25 mouse cellular contexts compared by ENCODE assay signal in the genomic region with DNA sequence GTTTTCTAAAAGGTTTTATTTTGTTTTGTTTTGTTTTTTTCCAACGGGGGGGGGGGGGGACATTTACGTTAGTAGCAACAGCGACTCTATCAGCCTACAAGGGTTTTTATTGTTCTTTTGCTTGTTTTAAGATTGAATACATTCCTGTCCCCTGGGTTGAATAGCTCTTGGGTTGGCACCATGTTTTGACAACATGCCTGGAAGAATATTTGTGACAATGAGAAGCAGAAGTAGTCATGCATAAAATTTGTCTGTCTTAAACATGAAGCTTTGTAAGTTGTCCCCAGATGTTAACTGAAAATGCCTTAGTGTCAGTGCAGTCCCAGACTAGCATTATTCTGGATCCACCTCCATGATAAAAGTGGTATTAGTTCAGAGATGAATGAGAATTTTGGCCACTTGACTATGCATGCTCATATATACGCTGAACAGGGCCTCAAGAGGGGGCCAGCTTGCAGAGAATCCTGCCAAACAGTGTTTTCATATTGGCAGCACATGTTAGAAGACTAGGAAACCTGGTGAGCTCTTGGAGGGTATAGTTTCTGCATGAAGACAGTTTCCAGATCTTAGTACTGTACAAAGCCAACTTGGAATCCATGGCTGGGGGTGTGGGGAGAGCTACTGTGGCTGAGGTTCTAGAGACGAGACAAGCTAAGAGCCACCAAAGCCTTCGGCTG. TPM values are rescaled to one million over a fixed set of nuclear protein-coding genes. Genes with fewer than 3 reads are reported as not detected.
A peak's percentile ranks its signal among the peaks of the same experiment; 100 is the strongest.
DNase-seq lines count a peak whose midpoint lies in the region; ATAC-seq and TF ChIP-seq lines count a peak whose summit lies in the region.
"Had no signal": no experiment of that assay in that cellular context is flagged by ENCODE, and none has a peak within 500 bp of the region (broad histone marks: within the 10 kb centered on the region; RNA-seq: fewer than 3 reads in every experiment).

No protein-coding gene starts in this region.

- no peaks in the 10 kb centered on the region for H3K27me3 ChIP-seq in embryonic facial prominence, embryonic 14.5 days (replicated peaks; ENCODE audit: control insufficient read depth, insufficient read depth, low read length)
- no peaks in the 10 kb centered on the region for H3K27me3 ChIP-seq in embryonic facial prominence, embryonic 10.5 days (replicated peaks; ENCODE audit: low read depth, poor library complexity, severe bottlenecking)
- H3K27me3 ChIP-seq in hindbrain, postnatal 0 days (ENCODE audit: insufficient read depth, low read length), result no peaks in the 10 kb centered on the region
- H3K27me3 ChIP-seq in hindbrain, embryonic 13.5 days, result no peaks in the 10 kb centered on the region
- H3K27me3 ChIP-seq in midbrain, embryonic 13.5 days, result no peaks in the 10 kb centered on the region
- H3K27me3 ChIP-seq in midbrain, embryonic 15.5 days (replicated peaks), result no peaks in the 10 kb centered on the region
- H3K27me3 ChIP-seq in liver, embryonic 11.5 days (replicated peaks; ENCODE audit: control insufficient read depth, insufficient read depth, low read length), result no peaks in the 10 kb centered on the region
- H3K27me3 ChIP-seq: hindbrain, embryonic 15.5 days; limb, embryonic 12.5 days; liver, embryonic 13.5 days; neural tube, embryonic 13.5 days had no signal

- no peaks in the 10 kb centered on the region for H3K9me3 ChIP-seq in embryonic facial prominence, embryonic 14.5 days (ENCODE audit: control insufficient read depth, low read length)
- H3K9me3 ChIP-seq in embryonic facial prominence, embryonic 10.5 days, result no peaks in the 10 kb centered on the region
- H3K9me3 ChIP-seq in hindbrain, postnatal 0 days (ENCODE audit: low read length), result no peaks in the 10 kb centered on the region
- no peaks in the 10 kb centered on the region for H3K9me3 ChIP-seq in hindbrain, embryonic 13.5 days
- no peaks in the 10 kb centered on the region for H3K9me3 ChIP-seq in midbrain, embryonic 13.5 days
- H3K9me3 ChIP-seq in midbrain, embryonic 15.5 days, result no peaks in the 10 kb centered on the region
- H3K9me3 ChIP-seq in liver, embryonic 11.5 days (ENCODE audit: control insufficient read depth, low read length), result no peaks in the 10 kb centered on the region
- H3K9me3 ChIP-seq: hindbrain, embryonic 15.5 days; limb, embryonic 12.5 days; liver, embryonic 13.5 days; neural tube, embryonic 13.5 days had no signal

- WGBS in embryonic facial prominence, embryonic 14.5 days, result 54% methylated on average over 6 of the region's 6 CpGs
- WGBS in embryonic facial prominence, embryonic 10.5 days, result 89% methylated on average over 6 of the region's 6 CpGs
- WGBS in hindbrain, postnatal 0 days, result 58% methylated on average over 6 of the region's 6 CpGs
- WGBS in hindbrain, embryonic 13.5 days, result 77% methylated on average over 6 of the region's 6 CpGs
- WGBS in midbrain, embryonic 13.5 days, result 81% methylated on average over 6 of the region's 6 CpGs
- 83% methylated on average over 6 of the region's 6 CpGs for WGBS in midbrain, embryonic 15.5 days
- WGBS in liver, embryonic 11.5 days, result 80% methylated on average over 6 of the region's 6 CpGs

- H3K4me3 ChIP-seq in embryonic facial prominence, embryonic 14.5 days (ENCODE audit: low read depth, low read length), result no peak overlapping the region
- no peak overlapping the region for H3K4me3 ChIP-seq in embryonic facial prominence, embryonic 10.5 days
- H3K4me3 ChIP-seq in hindbrain, postnatal 0 days (ENCODE audit: low read length), result no peak overlapping the region
- H3K4me3 ChIP-seq in hindbrain, embryonic 13.5 days, result no peak overlapping the region
- H3K4me3 ChIP-seq in midbrain, embryonic 13.5 days (replicated peaks), result no peak overlapping the region
- H3K4me3 ChIP-seq in midbrain, embryonic 15.5 days, result no peak overlapping the region
- no peak overlapping the region for H3K4me3 ChIP-seq in liver, embryonic 11.5 days (ENCODE audit: low read depth, low read length)
- H3K4me3 ChIP-seq: erythroblast, embryonic 14.5 days; gastrocnemius, adult 2 months; hindbrain, embryonic 15.5 days; limb, embryonic 12.5 days; liver, embryonic 13.5 days; myocyte; neural tube, embryonic 13.5 days had no signal

- peak; percentile 59 for DNase-seq in embryonic facial prominence, embryonic 14.5 days (ENCODE audit: low spot score)
- no peak for DNase-seq in embryonic facial prominence, embryonic 10.5 days (ENCODE audit: low spot score)
- DNase-seq in hindbrain, postnatal 0 days (ENCODE audit: low spot score), result peak; percentile 20
- DNase-seq in liver, embryonic 11.5 days (ENCODE audit: low spot score), result no peak
- DNase-seq: adrenal gland, postnatal 14 days; cerebellum, adult 9-11 months; gastrocnemius, adult 2 months; kidney, adult 11 months; kidney, postnatal 14 days; layer of hippocampus, postnatal 36 days; liver, embryonic 13.5 days; lung, embryonic 14.5 days; midbrain, embryonic 14.5 days; retina, postnatal 1 day; right cerebral cortex, postnatal 4 days; thymus, adult 2 months; thymus, postnatal 4 days had no signal

- no peak overlapping the region for H3K9ac ChIP-seq in embryonic facial prominence, embryonic 14.5 days (ENCODE audit: low read depth, low read length)
- no peak overlapping the region for H3K9ac ChIP-seq in hindbrain, postnatal 0 days (replicated peaks; ENCODE audit: low read length)
- H3K9ac ChIP-seq in hindbrain, embryonic 13.5 days, result no peak overlapping the region
- no peak overlapping the region for H3K9ac ChIP-seq in midbrain, embryonic 13.5 days (replicated peaks)
- no peak overlapping the region for H3K9ac ChIP-seq in midbrain, embryonic 15.5 days
- H3K9ac ChIP-seq in liver, embryonic 11.5 days (ENCODE audit: low read depth, low read length), result no peak overlapping the region
- H3K9ac ChIP-seq: hindbrain, embryonic 15.5 days; limb, embryonic 12.5 days; liver, embryonic 13.5 days; lung, embryonic 14.5 days; neural tube, embryonic 13.5 days had no signal

- 0 out of 2 replicates have a peak overlapping the region, but pooled peaks have one; percentile 48 for H3K27ac ChIP-seq in embryonic facial prominence, embryonic 14.5 days (replicated peaks; ENCODE audit: low read depth, low read length)
- H3K27ac ChIP-seq in embryonic facial prominence, embryonic 10.5 days (replicated peaks), result no peak overlapping the region
- H3K27ac ChIP-seq in hindbrain, postnatal 0 days, result no peak overlapping the region
- no peak overlapping the region; the same call in 1 of the 2 replicates for H3K27ac ChIP-seq in hindbrain, embryonic 13.5 days
- peak overlapping the region; percentile 35; the same call in 1 of the 2 replicates for H3K27ac ChIP-seq in midbrain, embryonic 13.5 days
- H3K27ac ChIP-seq in midbrain, embryonic 15.5 days, result no peak overlapping the region
- no peak overlapping the region for H3K27ac ChIP-seq in liver, embryonic 11.5 days (ENCODE audit: low read depth, low read length)
- H3K27ac ChIP-seq: hindbrain, embryonic 15.5 days; limb, embryonic 12.5 days; liver, embryonic 13.5 days; neural tube, embryonic 13.5 days had no signal

- peak; percentile 20; the same call in 1 of the 2 replicates for ATAC-seq in embryonic facial prominence, embryonic 14.5 days (ENCODE audit: low read depth)
- peak; percentile 15; the same call in 1 of the 2 replicates for ATAC-seq in hindbrain, postnatal 0 days
- no peak for ATAC-seq in hindbrain, embryonic 13.5 days (ENCODE audit: low FRiP score)
- ATAC-seq in midbrain, embryonic 13.5 days, result no peak
- no peak for ATAC-seq in midbrain, embryonic 15.5 days (replicated peaks)
- ATAC-seq in liver, embryonic 11.5 days (replicated peaks; ENCODE audit: low FRiP score), result no peak

- H3K36me3 ChIP-seq in embryonic facial prominence, embryonic 14.5 days (ENCODE audit: control insufficient read depth, insufficient read depth, low read length), result peaks cover 27% of the 10 kb centered on the region
- H3K36me3 ChIP-seq in embryonic facial prominence, embryonic 10.5 days (replicated peaks), result peaks cover 40% of the 10 kb centered on the region
- H3K36me3 ChIP-seq in hindbrain, postnatal 0 days (ENCODE audit: insufficient read depth, low read length), result peaks cover 12% of the 10 kb centered on the region; the same call in 1 of the 2 replicates
- H3K36me3 ChIP-seq in hindbrain, embryonic 13.5 days, result peaks cover 39% of the 10 kb centered on the region
- peaks cover 38% of the 10 kb centered on the region for H3K36me3 ChIP-seq in midbrain, embryonic 13.5 days
- H3K36me3 ChIP-seq in midbrain, embryonic 15.5 days (replicated peaks), result peaks cover 12% of the 10 kb centered on the region
- H3K36me3 ChIP-seq in liver, embryonic 11.5 days (ENCODE audit: control insufficient read depth, insufficient read depth, low read length), result peaks cover 3% of the 10 kb centered on the region

- H3K4me2 ChIP-seq in embryonic facial prominence, embryonic 14.5 days (ENCODE audit: low read depth, low read length), result no peak overlapping the region
- no peak overlapping the region for H3K4me2 ChIP-seq in hindbrain, postnatal 0 days (ENCODE audit: low read depth, low read length)
- H3K4me2 ChIP-seq in hindbrain, embryonic 13.5 days, result no peak overlapping the region
- H3K4me2 ChIP-seq in midbrain, embryonic 13.5 days (replicated peaks), result no peak overlapping the region
- no peak overlapping the region for H3K4me2 ChIP-seq in midbrain, embryonic 15.5 days
- no peak overlapping the region for H3K4me2 ChIP-seq in liver, embryonic 11.5 days
- H3K4me2 ChIP-seq: hindbrain, embryonic 15.5 days; limb, embryonic 12.5 days; liver, embryonic 13.5 days; lung, embryonic 14.5 days; neural tube, embryonic 13.5 days had no signal

- no peaks in the 10 kb centered on the region for H3K4me1 ChIP-seq in embryonic facial prominence, embryonic 14.5 days (ENCODE audit: control insufficient read depth, insufficient read depth, low read length)
- H3K4me1 ChIP-seq in embryonic facial prominence, embryonic 10.5 days, result no peaks in the 10 kb centered on the region
- no peaks in the 10 kb centered on the region for H3K4me1 ChIP-seq in hindbrain, postnatal 0 days (ENCODE audit: insufficient read depth, low read length)
- no peaks in the 10 kb centered on the region for H3K4me1 ChIP-seq in hindbrain, embryonic 13.5 days (replicated peaks)
- H3K4me1 ChIP-seq in midbrain, embryonic 13.5 days (replicated peaks), result no peaks in the 10 kb centered on the region
- H3K4me1 ChIP-seq in midbrain, embryonic 15.5 days, result no peaks in the 10 kb centered on the region
- no peaks in the 10 kb centered on the region for H3K4me1 ChIP-seq in liver, embryonic 11.5 days (replicated peaks; ENCODE audit: control insufficient read depth, insufficient read depth, low read length)
- H3K4me1 ChIP-seq: hindbrain, embryonic 15.5 days; limb, embryonic 12.5 days; liver, embryonic 13.5 days; neural tube, embryonic 13.5 days had no signal

- TF ChIP-seq CTCF in hindbrain, postnatal 0 days (IDR thresholded peaks at IDR 0.05; ENCODE audit: low read depth), result no peak

RNA-seq across cellular contexts. Expression of a gene that starts 24.9 kb away (rescaled TPM):
- 14.8 and 16.0 TPM in 2 replicates for polyA plus RNA-seq in embryonic facial prominence, embryonic 14.5 days (2014; fragmentation: Nextera tagmentation; extraction: Ambion mirVana)
- 4.1 and 4.8 TPM in 2 replicates for polyA plus RNA-seq in embryonic facial prominence, embryonic 10.5 days (2016; fragmentation: Nextera tagmentation; extraction: Ambion mirVana)
- total RNA-seq in hindbrain, postnatal 0 days (2014; rRNA removed), result 11.1 and 12.8 TPM in 2 replicates
- 14.1 and 14.5 TPM in 2 replicates for polyA plus RNA-seq in hindbrain, postnatal 0 days (2015; fragmentation: Nextera tagmentation; extraction: Ambion mirVana)
- 10.3 and 10.7 TPM in 2 replicates for polyA plus RNA-seq in hindbrain, embryonic 13.5 days (2015; fragmentation: Nextera tagmentation; extraction: Ambion mirVana)
- polyA plus RNA-seq in midbrain, embryonic 13.5 days (2015; fragmentation: Nextera tagmentation; extraction: Ambion mirVana), result 6.9 and 7.3 TPM in 2 replicates
- polyA plus RNA-seq in midbrain, embryonic 15.5 days (2015; fragmentation: Nextera tagmentation; extraction: Ambion mirVana), result 10.9 and 13.0 TPM in 2 replicates
- polyA plus RNA-seq in liver, embryonic 11.5 days (2014; fragmentation: Nextera tagmentation; extraction: Ambion mirVana), result 12.3 and 12.8 TPM in 2 replicates
- polyA plus RNA-seq: erythroblast, embryonic 14.5 days had no signal

RNA-seq across cellular contexts. Expression of a gene that starts 36.8 kb away (rescaled TPM):
- 8.7 and 10.1 TPM in 2 replicates for polyA plus RNA-seq in embryonic facial prominence, embryonic 14.5 days (2014; fragmentation: Nextera tagmentation; extraction: Ambion mirVana)
- polyA plus RNA-seq in embryonic facial prominence, embryonic 10.5 days (2016; fragmentation: Nextera tagmentation; extraction: Ambion mirVana), result 7.3 and 8.7 TPM in 2 replicates
- total RNA-seq in hindbrain, postnatal 0 days (2014; rRNA removed), result 29.8 and 37.7 TPM in 2 replicates
- polyA plus RNA-seq in hindbrain, postnatal 0 days (2015; fragmentation: Nextera tagmentation; extraction: Ambion mirVana), result 12.0 and 14.1 TPM in 2 replicates
- 17.1 and 20.9 TPM in 2 replicates for polyA plus RNA-seq in hindbrain, embryonic 13.5 days (2015; fragmentation: Nextera tagmentation; extraction: Ambion mirVana)
- polyA plus RNA-seq in midbrain, embryonic 13.5 days (2015; fragmentation: Nextera tagmentation; extraction: Ambion mirVana), result 18.3 and 30.8 TPM in 2 replicates
- 25.4 and 25.9 TPM in 2 replicates for polyA plus RNA-seq in midbrain, embryonic 15.5 days (2015; fragmentation: Nextera tagmentation; extraction: Ambion mirVana)
- polyA plus RNA-seq in liver, embryonic 11.5 days (2014; fragmentation: Nextera tagmentation; extraction: Ambion mirVana), result 5.2 and 8.4 TPM in 2 replicates

Comparison
In these comparisons a context has a peak if more than half of its experiments do, and no peak if none do; other contexts are left out.
1. ATAC-seq: peak in embryonic facial prominence, embryonic 14.5 days (single experiment) and hindbrain, postnatal 0 days (single experiment); none in hindbrain, embryonic 13.5 days (single experiment), midbrain, embryonic 13.5 days (single experiment), midbrain, embryonic 15.5 days (single experiment) and liver, embryonic 11.5 days (single experiment).
2. DNase-seq: peak in embryonic facial prominence, embryonic 14.5 days (single experiment) and hindbrain, postnatal 0 days (single experiment); none in embryonic facial prominence, embryonic 10.5 days (single experiment) and liver, embryonic 11.5 days (single experiment).
3. H3K27ac ChIP-seq: peak in embryonic facial prominence, embryonic 14.5 days (single experiment) and midbrain, embryonic 13.5 days (single experiment); none in embryonic facial prominence, embryonic 10.5 days (single experiment), hindbrain, postnatal 0 days (single experiment), hindbrain, embryonic 13.5 days (single experiment), midbrain, embryonic 15.5 days (single experiment) and liver, embryonic 11.5 days (single experiment).